Mouse (Mus musculus): Measurements from ENCODE around the gene Rftn1. TPM values are rescaled to one million over a fixed set of nuclear protein-coding genes. Genes with fewer than 3 reads are reported as not detected.

Gene Rftn1
- polyA plus RNA-seq, 1 experiment from 2014 or later: 9.4 TPM

DNA sequence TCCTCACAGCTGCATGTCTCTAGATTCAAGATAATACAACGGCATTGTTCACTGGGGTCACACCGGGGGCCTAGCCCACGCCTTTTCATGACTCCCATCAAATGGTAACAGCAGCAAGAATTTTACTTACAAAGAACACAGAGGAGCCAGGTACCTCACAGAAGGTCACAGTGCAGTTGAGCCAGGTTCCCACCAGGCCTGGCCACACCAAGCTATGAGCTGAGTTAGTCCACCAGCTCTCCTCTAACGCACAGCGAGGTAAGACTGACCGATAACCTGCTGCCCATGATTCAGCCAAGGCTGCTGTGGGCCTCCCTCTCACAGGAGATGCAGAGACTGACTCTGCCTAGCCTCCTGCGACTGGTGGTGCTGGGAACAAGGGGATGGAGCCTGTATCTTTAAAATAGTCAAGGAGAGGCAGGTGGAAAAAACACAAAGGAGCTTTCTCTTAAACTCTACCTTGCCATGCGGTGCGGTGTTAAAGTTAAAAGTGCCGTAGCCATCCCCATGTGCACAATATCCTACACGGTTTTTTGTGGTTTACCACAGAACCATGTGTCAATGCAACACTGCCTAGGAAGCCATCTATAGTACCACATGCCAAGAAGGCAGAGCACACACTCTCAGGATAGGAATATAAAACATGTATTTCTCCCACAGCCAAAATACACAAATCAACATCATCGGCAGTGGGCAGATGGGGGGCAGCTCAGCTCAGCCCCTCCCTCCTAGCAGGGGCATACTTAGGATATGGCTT is 42.5 kb downstream of the Rftn1 start:
- Histone ChIP-seq H3K27ac (no peak overlapping the region), H3K9me3 (no peaks in the 10 kb centered on the region), H3K4me1 (replicated peaks) (0 out of 2 replicates have a peak, but pooled peaks cover 3% of the 10 kb centered on the region), H3K36me3 (no peaks in the 10 kb centered on the region), H3K27me3 (no peaks in the 10 kb centered on the region), H3K9ac (replicated peaks) (no peak overlapping the region), H3K4me3 (replicated peaks) (no peak overlapping the region), H3K4me2 (no peak overlapping the region)
- ATAC-seq (ENCODE audit: insufficient number of reproducible peaks, insufficient read depth, low FRiP score, low TSS enrichment, low read depth): no peak
- 89% methylated on average over 12 of the region's 12 CpGs for WGBS

DNA sequence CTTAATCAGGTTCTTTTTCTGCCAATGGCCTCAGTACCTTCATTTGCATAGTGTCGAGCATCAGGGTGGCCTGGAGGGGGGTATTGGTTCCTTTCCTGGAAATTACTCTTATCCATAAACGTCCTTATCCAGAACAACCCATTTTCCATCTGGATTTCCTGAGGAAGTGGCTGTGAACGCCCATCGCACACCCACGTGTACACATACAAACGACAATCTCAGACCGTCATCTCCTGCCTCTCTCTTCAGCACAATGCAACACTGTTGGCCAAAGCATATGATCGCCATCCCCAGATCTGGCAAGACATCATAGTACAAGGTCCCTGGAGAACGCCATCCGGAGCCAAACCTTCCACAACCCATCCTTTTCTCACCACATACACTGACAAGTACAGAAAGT is 47.1 kb downstream of the Rftn1 start:
- Histone ChIP-seq H3K9ac (replicated peaks) (no peak overlapping the region), H3K27me3 (no peaks in the 10 kb centered on the region), H3K27ac (no peak overlapping the region), H3K4me3 (replicated peaks) (no peak overlapping the region), H3K9me3 (no peaks in the 10 kb centered on the region), H3K36me3 (no peaks in the 10 kb centered on the region), H3K4me2 (no peak overlapping the region), H3K4me1 (replicated peaks) (peaks cover 13% of the 10 kb centered on the region)
- no peak for ATAC-seq (ENCODE audit: insufficient number of reproducible peaks, insufficient read depth, low FRiP score, low TSS enrichment, low read depth)
- 89% methylated on average over 10 of the region's 10 CpGs for WGBS

DNA sequence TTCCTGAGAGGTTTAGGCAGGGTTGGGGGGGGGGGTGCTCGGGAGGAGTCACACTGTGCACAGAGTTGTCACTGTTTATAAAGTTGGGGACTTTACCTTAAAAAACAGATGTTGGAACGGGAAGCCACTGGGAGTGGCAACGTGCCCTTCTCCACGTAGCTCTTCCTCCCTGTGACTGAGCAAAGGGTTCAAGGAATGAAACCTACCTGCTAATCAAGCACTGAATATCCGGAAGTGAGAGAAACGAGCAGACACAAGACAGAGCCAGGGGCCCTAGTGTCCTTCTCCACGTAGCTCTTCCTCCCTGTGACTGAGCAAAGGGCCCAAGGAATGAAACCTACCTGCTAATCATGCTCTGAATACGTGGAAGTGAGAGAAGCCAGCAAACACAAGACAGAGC is 47.9 kb downstream of the Rftn1 start:
- no peak overlapping the region for H3K4me2 ChIP-seq
- H3K4me1 ChIP-seq (replicated peaks): peaks cover 13% of the 10 kb centered on the region
- no peak overlapping the region for H3K9ac ChIP-seq (replicated peaks)
- 70% methylated on average over 8 of the region's 8 CpGs for WGBS
- no peaks in the 10 kb centered on the region for H3K27me3 ChIP-seq
- H3K9me3 ChIP-seq: no peaks in the 10 kb centered on the region
- H3K4me3 ChIP-seq (replicated peaks): no peak overlapping the region
- H3K27ac ChIP-seq: no peak overlapping the region
- no peak for ATAC-seq (ENCODE audit: insufficient number of reproducible peaks, insufficient read depth, low FRiP score, low TSS enrichment, low read depth)
- no peaks in the 10 kb centered on the region for H3K36me3 ChIP-seq

DNA sequence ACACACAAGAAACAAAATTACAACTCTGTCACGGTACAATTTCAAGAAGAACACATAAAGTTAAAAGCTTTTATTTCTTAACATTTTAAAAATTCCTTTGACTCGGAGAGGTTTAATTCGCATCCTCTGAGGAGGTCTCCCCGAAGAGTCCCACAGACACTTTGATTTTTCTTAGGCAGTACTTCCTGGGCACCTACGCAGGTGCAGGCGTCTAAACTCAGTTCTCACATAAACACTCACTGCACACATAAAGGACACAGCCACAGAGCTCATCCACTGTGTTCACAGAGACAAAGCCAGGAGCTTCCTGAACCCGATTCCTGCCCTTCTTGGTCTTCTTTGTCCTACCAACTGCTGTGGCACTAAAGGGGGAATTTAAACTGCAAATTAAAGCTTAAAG is 48.3 kb downstream of the Rftn1 start:
- Histone ChIP-seq H3K27ac (no peak overlapping the region), H3K36me3 (no peaks in the 10 kb centered on the region), H3K9me3 (no peaks in the 10 kb centered on the region), H3K9ac (replicated peaks) (no peak overlapping the region), H3K4me1 (replicated peaks) (peaks cover 13% of the 10 kb centered on the region), H3K4me3 (replicated peaks) (no peak overlapping the region), H3K4me2 (no peak overlapping the region), H3K27me3 (no peaks in the 10 kb centered on the region)
- no peak for ATAC-seq (ENCODE audit: insufficient number of reproducible peaks, insufficient read depth, low FRiP score, low TSS enrichment, low read depth)
- WGBS: 91% methylated on average over 7 of the region's 7 CpGs

DNA sequence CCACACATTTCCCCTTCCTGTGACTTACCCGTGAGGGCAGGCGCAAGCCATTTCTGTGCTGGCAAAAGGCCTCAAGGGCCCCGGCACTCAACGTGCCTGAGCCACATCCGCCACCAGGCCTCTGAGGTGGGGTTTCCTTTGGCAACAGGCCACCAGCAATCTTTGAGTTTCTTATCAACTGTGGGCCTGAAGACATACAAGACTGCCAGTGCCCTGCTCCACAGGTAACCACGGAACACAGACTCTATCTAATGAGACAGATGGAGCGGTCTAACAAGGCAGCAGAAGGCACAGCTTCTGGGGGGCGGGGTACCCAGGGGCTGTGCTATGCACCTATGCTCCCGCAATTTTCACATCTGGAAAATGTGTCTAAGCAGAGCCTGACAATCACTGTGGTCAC is 54.4 kb downstream of the Rftn1 start:
- no peaks in the 10 kb centered on the region for H3K27me3 ChIP-seq
- H3K4me3 ChIP-seq (replicated peaks): no peak overlapping the region
- peaks cover 25% of the 10 kb centered on the region for H3K4me1 ChIP-seq (replicated peaks)
- 43% methylated on average over 9 of the region's 9 CpGs for WGBS
- H3K9me3 ChIP-seq: no peaks in the 10 kb centered on the region
- H3K36me3 ChIP-seq: no peaks in the 10 kb centered on the region; the same call in 1 of the 2 replicates
- no peak overlapping the region for H3K4me2 ChIP-seq
- ATAC-seq (ENCODE audit: insufficient number of reproducible peaks, insufficient read depth, low FRiP score, low TSS enrichment, low read depth): peak; percentile 40; the same call in 1 of the 2 replicates
- no peak overlapping the region for H3K27ac ChIP-seq
- no peak overlapping the region for H3K9ac ChIP-seq (replicated peaks)

DNA sequence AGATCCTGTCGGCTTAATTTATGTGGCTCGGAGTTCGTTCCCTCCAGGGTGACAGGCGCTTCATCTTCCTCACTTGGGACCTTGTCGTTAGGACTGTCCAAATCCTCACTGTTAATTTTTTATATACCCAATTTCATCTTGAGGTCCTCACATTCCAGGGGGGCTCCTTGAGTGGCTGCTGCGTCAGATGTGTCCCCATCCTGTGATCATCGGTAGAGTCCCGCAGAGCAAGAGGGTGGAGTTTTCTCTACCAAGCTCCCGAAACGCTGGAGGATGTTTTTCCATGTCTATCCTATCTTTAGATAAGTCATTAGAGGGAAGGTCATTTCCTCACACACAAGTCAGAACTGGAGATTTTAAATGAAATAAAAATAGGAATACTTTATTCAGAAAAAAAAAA is 55.0 kb downstream of the Rftn1 start:
- Histone ChIP-seq H3K4me2 (no peak overlapping the region), H3K9ac (replicated peaks) (no peak overlapping the region), H3K27me3 (no peaks in the 10 kb centered on the region), H3K4me3 (replicated peaks) (no peak overlapping the region), H3K4me1 (replicated peaks) (peaks cover 25% of the 10 kb centered on the region), H3K27ac (no peak overlapping the region), H3K36me3 (no peaks in the 10 kb centered on the region; the same call in 1 of the 2 replicates), H3K9me3 (no peaks in the 10 kb centered on the region)
- no peak for ATAC-seq (ENCODE audit: insufficient number of reproducible peaks, insufficient read depth, low FRiP score, low TSS enrichment, low read depth)
- 73% methylated on average over 10 of the region's 10 CpGs for WGBS

DNA sequence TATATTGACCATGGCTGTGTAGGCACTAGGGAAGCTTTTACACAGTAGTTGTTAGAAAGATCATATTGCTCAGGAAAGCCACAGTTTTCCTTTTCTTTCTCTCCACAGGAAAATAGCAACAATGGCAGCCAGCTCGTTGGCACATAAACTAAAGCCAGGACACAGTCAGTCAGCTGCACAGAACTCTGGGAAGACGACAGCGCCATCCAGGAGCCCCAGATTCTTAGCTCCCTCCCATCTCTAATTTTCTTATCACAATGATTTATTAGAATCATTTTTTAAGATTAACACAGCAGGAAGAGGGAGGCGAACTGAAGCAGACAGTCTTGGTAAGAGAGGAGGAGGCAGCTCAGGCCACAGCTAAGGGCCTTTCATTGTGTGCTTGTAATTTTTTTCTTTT is 58.8 kb downstream of the Rftn1 start:
- no peaks in the 10 kb centered on the region for H3K9me3 ChIP-seq
- no peak overlapping the region for H3K27ac ChIP-seq
- peaks cover 30% of the 10 kb centered on the region for H3K4me1 ChIP-seq (replicated peaks)
- H3K4me2 ChIP-seq: no peak overlapping the region
- H3K27me3 ChIP-seq: no peaks in the 10 kb centered on the region
- no peaks in the 10 kb centered on the region; the same call in 1 of the 2 replicates for H3K36me3 ChIP-seq
- 71% methylated on average over 4 of the region's 4 CpGs for WGBS
- no peak overlapping the region for H3K9ac ChIP-seq (replicated peaks)
- ATAC-seq (ENCODE audit: insufficient number of reproducible peaks, insufficient read depth, low FRiP score, low TSS enrichment, low read depth): no peak
- H3K4me3 ChIP-seq (replicated peaks): no peak overlapping the region

DNA sequence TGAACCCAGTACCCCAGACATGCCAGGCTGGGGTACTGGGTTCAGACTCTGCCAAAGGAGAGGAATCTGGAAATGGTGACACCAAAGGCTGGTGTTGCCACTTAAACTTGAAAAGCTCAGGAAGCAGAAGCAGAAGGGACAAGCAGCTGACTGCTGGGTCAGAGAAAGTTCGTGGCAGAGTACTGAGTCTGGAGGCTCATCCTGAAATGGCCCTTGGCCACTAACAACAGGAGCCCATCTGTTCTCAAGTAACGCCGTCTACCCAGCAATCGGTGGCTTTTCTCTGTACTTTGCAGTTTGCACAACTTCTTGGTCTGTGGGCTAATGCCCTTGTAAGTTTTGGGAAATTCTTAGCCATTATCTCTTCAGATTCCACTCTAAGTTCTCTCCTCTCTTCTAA is 60.1 kb downstream of the Rftn1 start:
- H3K36me3 ChIP-seq: no peaks in the 10 kb centered on the region; the same call in 1 of the 2 replicates
- 71% methylated on average over 4 of the region's 4 CpGs for WGBS
- no peak overlapping the region for H3K9ac ChIP-seq (replicated peaks)
- no peak overlapping the region for H3K4me3 ChIP-seq (replicated peaks)
- no peak for ATAC-seq (ENCODE audit: insufficient number of reproducible peaks, insufficient read depth, low FRiP score, low TSS enrichment, low read depth)
- no peaks in the 10 kb centered on the region for H3K27me3 ChIP-seq
- no peak overlapping the region for H3K27ac ChIP-seq
- H3K4me1 ChIP-seq (replicated peaks): peaks cover 33% of the 10 kb centered on the region
- no peaks in the 10 kb centered on the region for H3K9me3 ChIP-seq
- no peak overlapping the region for H3K4me2 ChIP-seq

DNA sequence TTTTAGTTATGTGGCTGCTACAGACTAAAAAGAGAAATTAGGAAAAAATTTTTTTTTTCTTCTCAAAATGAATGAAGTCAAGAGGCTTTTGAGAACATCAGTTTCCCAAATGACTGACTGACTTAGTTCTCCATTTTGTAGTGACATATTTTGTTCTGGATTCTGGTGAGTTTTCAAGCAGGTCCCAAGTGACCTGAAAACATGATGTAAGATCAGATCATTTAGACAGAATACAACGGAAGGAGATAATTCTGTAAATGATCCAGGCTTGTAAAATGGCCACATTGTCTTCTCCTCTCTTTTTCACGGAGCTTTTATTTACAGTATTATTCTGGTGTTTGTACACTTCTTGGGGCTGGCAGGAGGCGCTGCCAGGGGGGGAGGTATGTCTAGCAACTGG is 62.1 kb downstream of the Rftn1 start:
- Histone ChIP-seq H3K4me1 (replicated peaks) (peaks cover 36% of the 10 kb centered on the region), H3K9me3 (no peaks in the 10 kb centered on the region), H3K27ac (no peak overlapping the region), H3K4me3 (replicated peaks) (no peak overlapping the region), H3K36me3 (no peaks in the 10 kb centered on the region; the same call in 1 of the 2 replicates), H3K9ac (replicated peaks) (no peak overlapping the region), H3K27me3 (no peaks in the 10 kb centered on the region), H3K4me2 (no peak overlapping the region)
- ATAC-seq (ENCODE audit: insufficient number of reproducible peaks, insufficient read depth, low FRiP score, low TSS enrichment, low read depth): no peak
- WGBS: 75% methylated on average over 3 of the region's 3 CpGs

DNA sequence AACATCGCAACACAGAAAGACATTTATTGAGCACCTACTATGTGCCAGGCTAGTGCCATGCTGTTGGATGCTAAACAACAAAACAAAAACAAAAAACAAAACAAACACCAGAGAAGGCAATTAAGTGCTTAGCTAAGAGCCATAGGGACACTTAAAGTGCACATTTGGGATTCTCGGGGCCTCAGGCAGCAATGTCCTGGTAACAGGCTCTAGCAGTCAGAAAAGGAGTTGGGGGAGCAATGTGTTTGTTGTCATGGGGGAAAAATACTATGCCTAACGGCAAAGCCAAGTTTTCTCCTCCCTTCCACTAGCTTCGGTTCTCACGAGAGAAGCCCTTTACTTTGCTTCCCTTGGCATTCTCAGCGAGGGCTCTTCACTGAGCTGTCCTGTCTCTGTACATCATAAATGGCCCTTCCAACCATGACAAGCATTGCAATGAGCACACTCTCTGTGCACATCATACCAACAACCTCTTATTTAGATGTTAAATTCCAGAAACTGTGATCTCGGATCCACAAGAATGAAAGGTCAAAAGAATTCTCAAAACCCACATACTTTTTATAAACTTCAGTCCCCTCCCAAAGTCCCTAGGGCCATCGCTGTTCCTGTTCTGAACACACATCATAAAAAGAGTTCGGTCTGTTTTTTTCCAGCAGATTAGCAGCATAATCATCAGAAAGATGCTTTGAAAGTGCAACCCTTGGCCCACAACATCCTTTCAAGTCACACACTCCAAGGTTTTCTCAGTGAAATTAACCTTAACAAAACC is 63.2 kb downstream of the Rftn1 start:
- Histone ChIP-seq H3K9ac (replicated peaks) (no peak overlapping the region), H3K4me3 (replicated peaks) (no peak overlapping the region), H3K4me2 (no peak overlapping the region), H3K4me1 (replicated peaks) (peaks cover 36% of the 10 kb centered on the region), H3K27ac (no peak overlapping the region), H3K27me3 (no peaks in the 10 kb centered on the region), H3K9me3 (no peaks in the 10 kb centered on the region), H3K36me3 (no peaks in the 10 kb centered on the region)
- no peak for ATAC-seq (ENCODE audit: insufficient number of reproducible peaks, insufficient read depth, low FRiP score, low TSS enrichment, low read depth)
- 63% methylated on average over 9 of the region's 9 CpGs for WGBS

DNA sequence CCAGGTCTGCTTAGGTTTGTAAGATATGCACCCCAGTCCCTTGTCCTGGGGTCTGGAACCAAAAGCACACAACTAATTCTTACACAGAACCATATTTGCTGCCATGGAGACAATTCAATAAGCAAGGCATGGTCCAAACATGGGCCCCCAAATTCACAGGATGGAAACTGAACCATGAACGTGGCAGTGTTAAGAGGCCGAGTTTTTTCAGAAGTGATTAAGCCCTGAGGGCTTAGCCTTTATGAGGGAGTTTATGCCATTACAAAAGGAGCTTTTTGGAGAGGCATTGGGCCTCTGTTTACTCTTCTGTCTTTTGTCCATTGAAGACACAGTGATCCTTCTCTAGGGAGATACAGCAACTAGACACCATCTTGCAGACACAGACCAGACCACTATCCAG is 63.9 kb downstream of the Rftn1 start:
- H3K9ac ChIP-seq (replicated peaks): no peak overlapping the region
- H3K9me3 ChIP-seq: no peaks in the 10 kb centered on the region
- H3K27ac ChIP-seq: no peak overlapping the region
- H3K4me3 ChIP-seq (replicated peaks): no peak overlapping the region
- ATAC-seq (ENCODE audit: insufficient number of reproducible peaks, insufficient read depth, low FRiP score, low TSS enrichment, low read depth): no peak
- H3K4me2 ChIP-seq: no peak overlapping the region
- WGBS: 31% methylated on average over 2 of the region's 2 CpGs
- H3K4me1 ChIP-seq (replicated peaks): peaks cover 36% of the 10 kb centered on the region
- no peaks in the 10 kb centered on the region for H3K27me3 ChIP-seq
- no peaks in the 10 kb centered on the region for H3K36me3 ChIP-seq

Measured in limb, embryonic 12.5 days (tissue).